Mouse (Mus musculus) liver, embryonic 11.5 days (tissue): ENCODE data around the gene Gbgt1. TPM values are rescaled to one million over a fixed set of nuclear protein-coding genes. Genes with fewer than 3 reads are reported as not detected.

Experiments used
- ATAC-seq: fragments of 200-750 bp; cut with Nextera tagmentation; replicated peaks from 2 replicates; pipeline ENCODE4 v1.8.0; 2017; ENCODE audit warnings: moderate number of reproducible peaks, mild to moderate bottlenecking, moderate TSS enrichment, moderate library complexity; ENCODE audit not compliant: low FRiP score
- DNase-seq: peaks from one replicate; pipeline ENCODE4 v3.0.0-alpha.2; 2017; ENCODE audit warnings: low spot score
- H3K27ac ChIP-seq: fragments of 300-500 bp; sonication (generic); 2 replicates; pipeline ENCODE4 v1.5.1; 2014; ENCODE audit warnings: mild to moderate bottlenecking, low read depth, low read length, control low read depth
- H3K27me3 ChIP-seq: fragments of 300-500 bp; sonication (generic); replicated peaks from 2 replicates; pipeline ENCODE4 v1.6.1; 2014; ENCODE audit warnings: low read length, mixed read lengths; ENCODE audit not compliant: control insufficient read depth, insufficient read depth
- H3K36me3 ChIP-seq: fragments of 300-500 bp; sonication (generic); 2 replicates; pipeline ENCODE4 v1.6.1; 2014; ENCODE audit warnings: mild to moderate bottlenecking, low read length, moderate library complexity, mixed read lengths; ENCODE audit not compliant: control insufficient read depth, insufficient read depth
- H3K4me1 ChIP-seq: fragments of 300-500 bp; sonication (generic); replicated peaks from 2 replicates; pipeline ENCODE4 v1.6.1; 2014; ENCODE audit warnings: low read length, mixed read lengths; ENCODE audit not compliant: control insufficient read depth, insufficient read depth
- H3K4me2 ChIP-seq: fragments of 300-500 bp; sonication (generic); 2 replicates; pipeline ENCODE4 v1.6.1; 2014; ENCODE audit warnings: mild to moderate bottlenecking, control low read depth, moderate library complexity
- H3K4me3 ChIP-seq: fragments of 300-500 bp; sonication (generic); 2 replicates; pipeline ENCODE4 v1.5.1; 2014; ENCODE audit warnings: low read depth, low read length, control low read depth
- H3K9ac ChIP-seq: fragments of 300-500 bp; sonication (generic); 2 replicates; pipeline ENCODE4 v1.6.1; 2014; ENCODE audit warnings: low read depth, low read length, control low read depth
- H3K9me3 ChIP-seq: fragments of 300-500 bp; sonication (generic); 2 replicates; pipeline ENCODE4 v1.6.1; 2016; ENCODE audit warnings: low read length, inconsistent platforms, mixed read lengths; ENCODE audit not compliant: control insufficient read depth
- WGBS: fragments of 180-500 bp; shearing (Covaris S2); extraction: QIAGEN DNeasy Blood & Tissue Kit; methylation state at CpG from one replicate; pipeline ENCODE4 v1.1.7; 2014; 5-methylcytosine and 5-hydroxymethylcytosine counted together
- polyA plus RNA-seq: library from polyadenylated mRNA; unstranded; fragments of >200 nt; fragmentation: Nextera tagmentation; extraction: Ambion mirVana; gene quantifications from 2 replicates; pipeline ENCODE4 v1.2.1, GENCODE M21; 2014

The Gbgt1 gene
- polyA plus RNA-seq, 1 experiment from 2014 or later: 0.32 TPM

GRCm38 (mm10) chr2:28522166-28522565 is 25.5 kb downstream of the Gbgt1 start:
- Histone ChIP-seq H3K4me3 (no peak overlapping the region), H3K9ac (no peak overlapping the region), H3K27ac (no peak overlapping the region), H3K4me2 (no peak overlapping the region), H3K9me3 (no peaks in the 10 kb centered on the region), H3K4me1 (peaks cover 21% of the 10 kb centered on the region), H3K27me3 (no peaks in the 10 kb centered on the region), H3K36me3 (no peaks in the 10 kb centered on the region)
- WGBS: 85% methylated on average over 4 of the region's 4 CpGs
- ATAC-seq: no peak
- no peak for DNase-seq

DNA sequence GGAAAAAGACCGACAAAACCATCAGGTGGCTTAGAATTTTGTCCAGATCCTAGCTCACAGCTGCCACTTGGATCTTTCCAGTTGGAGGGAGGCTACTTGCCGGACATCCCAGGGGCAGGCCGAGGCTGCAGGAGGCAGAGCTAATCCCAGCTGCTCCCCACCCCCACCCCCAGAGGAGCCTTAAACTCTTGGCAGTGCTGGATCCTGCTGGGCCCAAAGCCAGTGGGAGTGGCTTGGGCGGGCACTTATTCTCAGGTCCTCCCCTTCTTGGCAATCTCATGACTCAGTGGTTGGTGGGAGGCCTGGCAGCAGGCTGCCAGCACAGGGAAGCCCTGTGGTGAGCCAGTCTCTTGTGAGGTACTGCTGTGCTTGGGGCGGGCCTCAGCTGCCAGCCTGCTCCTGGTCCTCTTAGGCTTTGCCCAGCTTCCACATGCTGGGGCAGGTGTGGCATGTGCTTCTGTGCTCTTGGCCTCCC is 27.0 kb downstream of the Gbgt1 start:
- ATAC-seq (peak; percentile 24), DNase-seq (no peak)
- no peaks in the 10 kb centered on the region for H3K27me3 ChIP-seq
- H3K4me2 ChIP-seq: no peak overlapping the region
- H3K4me1 ChIP-seq: peaks cover 21% of the 10 kb centered on the region
- H3K9ac ChIP-seq: no peak overlapping the region
- WGBS: 42% methylated on average over 5 of the region's 5 CpGs
- no peaks in the 10 kb centered on the region for H3K9me3 ChIP-seq
- no peaks in the 10 kb centered on the region for H3K36me3 ChIP-seq
- H3K27ac ChIP-seq: no peak overlapping the region
- no peak overlapping the region for H3K4me3 ChIP-seq

DNA sequence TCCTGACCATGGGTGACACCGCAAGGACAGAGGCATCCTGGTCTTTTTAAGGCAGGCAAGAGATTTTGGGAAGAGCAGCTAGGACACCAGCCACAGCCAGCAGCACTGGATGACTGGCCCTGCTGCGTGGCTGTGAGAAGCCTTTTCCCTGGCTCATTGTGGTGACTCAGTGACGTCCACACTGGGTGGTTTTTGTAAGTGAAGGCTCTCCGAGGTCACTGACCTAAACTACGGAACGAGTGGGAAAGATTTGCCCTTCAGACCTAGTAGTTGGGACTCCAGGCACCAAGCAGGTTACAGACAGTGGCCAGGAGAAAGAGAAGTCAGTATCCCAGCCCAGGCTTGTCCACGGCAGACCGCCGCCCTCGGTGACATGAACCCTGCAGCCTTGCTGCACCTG is 27.7 kb downstream of the Gbgt1 start:
- 79% methylated on average over 10 of the region's 10 CpGs for WGBS
- H3K27me3 ChIP-seq: no peaks in the 10 kb centered on the region
- DNase-seq: no peak
- H3K27ac ChIP-seq: no peak overlapping the region
- no peak overlapping the region for H3K9ac ChIP-seq
- no peak overlapping the region for H3K4me2 ChIP-seq
- no peak overlapping the region for H3K4me3 ChIP-seq
- no peaks in the 10 kb centered on the region for H3K9me3 ChIP-seq
- no peaks in the 10 kb centered on the region for H3K36me3 ChIP-seq
- ATAC-seq: no peak
- peaks cover 21% of the 10 kb centered on the region for H3K4me1 ChIP-seq

- H3K27ac ChIP-seq: peak overlapping the region; percentile 67; the same call in 1 of the 2 replicates
- H3K9me3 ChIP-seq: no peaks in the 10 kb centered on the region
- no peaks in the 10 kb centered on the region for H3K27me3 ChIP-seq
- H3K4me1 ChIP-seq: peaks cover 21% of the 10 kb centered on the region
- DNase-seq: no peak
- no peak overlapping the region for H3K4me3 ChIP-seq
- WGBS: 30% methylated on average over 11 of the region's 11 CpGs
- H3K36me3 ChIP-seq: no peaks in the 10 kb centered on the region
- peak; percentile 77 for ATAC-seq
- no peak overlapping the region; the same call in 1 of the 2 replicates for H3K9ac ChIP-seq
- no peak overlapping the region; the same call in 1 of the 2 replicates for H3K4me2 ChIP-seq
Measured at GRCm38 (mm10) chr2:28525219-28525942, 28.7 kb downstream of the Gbgt1 start.

DNA sequence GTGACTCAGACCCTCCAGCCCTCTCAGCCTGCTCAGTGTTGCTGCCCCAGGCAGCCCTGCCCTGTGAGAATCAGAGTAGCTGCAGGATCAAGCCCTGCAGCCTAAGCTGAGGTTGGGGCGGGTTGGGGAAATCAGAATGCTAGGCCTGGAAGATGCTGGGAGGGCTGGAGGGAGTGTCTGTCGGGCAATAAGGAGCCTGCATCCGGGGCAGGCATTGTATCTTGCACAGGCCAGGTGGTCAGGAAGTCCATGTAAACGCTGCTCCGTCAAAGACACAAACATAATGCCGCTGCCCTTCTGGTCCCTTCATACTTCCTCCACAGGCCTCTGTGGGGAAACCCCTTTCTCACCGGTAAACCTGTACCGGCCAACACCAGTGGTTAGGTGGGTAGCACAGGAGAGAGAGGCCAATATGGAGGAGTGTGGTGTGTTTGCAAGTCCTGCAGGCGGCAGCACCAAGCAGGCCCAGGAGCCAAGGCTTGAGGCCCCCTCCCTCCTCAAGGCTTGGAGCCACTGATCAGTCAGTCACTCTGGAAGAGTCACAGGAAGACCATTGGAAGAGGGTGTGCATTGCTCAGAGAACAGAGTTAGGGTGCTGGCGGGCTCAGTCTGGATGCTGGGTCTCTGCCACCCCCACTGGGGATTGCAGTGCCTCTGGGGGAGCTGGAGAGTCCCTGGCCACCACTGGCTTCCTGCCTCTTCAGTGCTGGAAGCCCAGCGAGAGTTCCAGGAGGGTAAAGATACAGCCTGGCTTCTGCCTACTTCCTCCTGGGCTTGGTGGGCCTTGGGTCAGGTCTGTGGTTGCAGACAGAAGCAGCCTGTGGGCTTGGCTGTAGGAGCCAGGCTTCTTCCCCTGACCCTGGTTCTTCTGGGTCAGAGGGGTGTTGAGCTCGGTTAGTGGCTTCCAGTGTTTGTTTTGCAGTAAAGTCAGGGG is 29.5 kb downstream of the Gbgt1 start:
- Histone ChIP-seq H3K27ac (0 out of 2 replicates have a peak overlapping the region, but pooled peaks have one; percentile 67), H3K4me1 (peaks cover 21% of the 10 kb centered on the region), H3K36me3 (no peaks in the 10 kb centered on the region), H3K4me2 (no peak overlapping the region), H3K4me3 (no peak overlapping the region), H3K9ac (no peak overlapping the region), H3K9me3 (no peaks in the 10 kb centered on the region), H3K27me3 (no peaks in the 10 kb centered on the region)
- ATAC-seq (no peak), DNase-seq (no peak)
- WGBS: 34% methylated on average over 12 of the region's 12 CpGs

- Histone ChIP-seq H3K4me2 (no peak overlapping the region), H3K4me1 (peaks cover 24% of the 10 kb centered on the region), H3K27ac (no peak overlapping the region), H3K36me3 (no peaks in the 10 kb centered on the region), H3K9me3 (no peaks in the 10 kb centered on the region), H3K27me3 (no peaks in the 10 kb centered on the region), H3K9ac (no peak overlapping the region), H3K4me3 (no peak overlapping the region)
- DNase-seq (no peak), ATAC-seq (no peak)
- WGBS: 84% methylated on average over 20 of the region's 20 CpGs
Measured at GRCm38 (mm10) chr2:28527436-28528353, 31.0 kb downstream of the Gbgt1 start.

GRCm38 (mm10) chr2:28528354-28528730 is 31.7 kb downstream of the Gbgt1 start:
- H3K9ac ChIP-seq: no peak overlapping the region; the same call in 1 of the 2 replicates
- 86% methylated on average over 7 of the region's 7 CpGs for WGBS
- ATAC-seq: no peak
- DNase-seq: no peak
- H3K27ac ChIP-seq: no peak overlapping the region
- peaks cover 28% of the 10 kb centered on the region for H3K4me1 ChIP-seq
- no peaks in the 10 kb centered on the region for H3K9me3 ChIP-seq
- H3K4me3 ChIP-seq: no peak overlapping the region
- H3K27me3 ChIP-seq: no peaks in the 10 kb centered on the region
- no peaks in the 10 kb centered on the region for H3K36me3 ChIP-seq
- H3K4me2 ChIP-seq: no peak overlapping the region

DNA sequence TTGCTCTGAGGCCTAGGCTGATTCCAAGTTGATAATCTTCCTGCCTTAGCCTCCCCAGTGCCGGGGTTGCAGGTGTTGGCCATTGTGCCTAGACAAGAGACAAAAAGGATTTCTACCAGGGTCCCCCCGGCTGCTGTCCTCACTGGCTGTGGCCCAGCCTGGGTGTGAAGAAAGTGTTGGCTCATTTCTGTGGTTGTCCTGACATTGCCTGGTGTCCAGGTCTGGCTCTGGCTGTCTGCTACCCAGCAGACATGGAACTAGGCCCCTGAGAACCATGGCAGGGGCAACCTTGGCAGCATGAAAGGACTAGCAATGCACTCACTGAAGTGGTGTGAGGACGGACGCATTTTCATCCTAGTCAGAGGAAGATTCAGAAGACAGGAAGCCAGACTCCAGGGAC is 33.2 kb downstream of the Gbgt1 start:
- no peak overlapping the region for H3K27ac ChIP-seq
- WGBS: 80% methylated on average over 4 of the region's 4 CpGs

More for the DNA sequence above, 33.2 kb downstream of the Gbgt1 start:
- DNase-seq: no peak
- Histone ChIP-seq H3K4me2 (no peak overlapping the region), H3K4me1 (peaks cover 33% of the 10 kb centered on the region), H3K36me3 (no peaks in the 10 kb centered on the region), H3K27me3 (peaks cover 5% of the 10 kb centered on the region), H3K9me3 (no peaks in the 10 kb centered on the region), H3K4me3 (no peak overlapping the region), H3K9ac (no peak overlapping the region)
- no peak for ATAC-seq
